Mouse (Mus musculus): ENCODE data around the gene Dhrs7c. TPM values are rescaled to one million over a fixed set of nuclear protein-coding genes. Genes with fewer than 3 reads are reported as not detected.

Dhrs7c gene
- polyA plus RNA-seq, 1 experiment = not detected

DNA sequence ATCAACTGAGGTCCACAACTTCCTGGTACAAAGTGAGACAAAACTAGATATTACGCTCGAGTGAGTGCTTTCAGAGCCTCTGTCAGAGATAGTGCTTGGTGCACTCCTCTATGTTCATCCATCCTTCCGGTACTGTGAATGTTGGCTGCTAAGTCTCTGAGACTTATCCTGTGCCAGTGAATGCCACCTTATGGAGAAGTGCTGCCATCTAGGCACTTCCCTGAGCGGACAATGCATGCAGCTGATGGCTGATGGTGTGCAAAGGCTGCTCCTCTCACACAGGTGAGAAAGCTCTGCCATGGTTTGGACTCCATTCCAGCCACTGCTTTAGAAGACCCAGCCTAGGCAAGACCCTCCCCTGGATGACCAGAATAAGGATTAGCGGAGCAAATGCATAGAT, 10.1 kb downstream of the Dhrs7c start:
- H3K27me3 ChIP-seq (ENCODE audit: control insufficient read depth, insufficient read depth, low read length, poor library complexity, severe bottlenecking) = no peaks in the 10 kb centered on the region
- no peak overlapping the region for H3K9ac ChIP-seq (ENCODE audit: low read depth, poor library complexity, severe bottlenecking)
- peaks cover 2% of the 10 kb centered on the region for H3K4me1 ChIP-seq (ENCODE audit: control insufficient read depth, insufficient read depth, low read length)
- no peaks in the 10 kb centered on the region; the same call in 1 of the 2 replicates for H3K36me3 ChIP-seq (ENCODE audit: control insufficient read depth, insufficient read depth, low read length, poor library complexity, severe bottlenecking)
- no peak overlapping the region for H3K27ac ChIP-seq (ENCODE audit: insufficient read depth, low read length)
- H3K9me3 ChIP-seq (replicated peaks; ENCODE audit: control insufficient read depth, insufficient read depth, low read length, poor library complexity, severe bottlenecking) = no peaks in the 10 kb centered on the region
- TF ChIP-seq CTCF (IDR thresholded peaks at IDR 0.05; ENCODE audit: low read depth, low read length) (no peak), POLR2A (IDR thresholded peaks at IDR 0.05; ENCODE audit: insufficient read depth, low read length) (no peak), EP300 (IDR thresholded peaks at IDR 0.05; ENCODE audit: insufficient read depth, low read depth, low read length) (no peak)
- H3K4me3 ChIP-seq (ENCODE audit: low read depth, low read length) = no peak overlapping the region

- TF ChIP-seq EP300 (IDR thresholded peaks at IDR 0.05; ENCODE audit: insufficient read depth, low read depth, low read length) (no peak), CTCF (IDR thresholded peaks at IDR 0.05; ENCODE audit: low read depth, low read length) (no peak), POLR2A (IDR thresholded peaks at IDR 0.05; ENCODE audit: insufficient read depth, low read length) (no peak)
- Histone ChIP-seq H3K27me3 (ENCODE audit: control insufficient read depth, insufficient read depth, low read length, poor library complexity, severe bottlenecking) (no peaks in the 10 kb centered on the region), H3K9me3 (replicated peaks; ENCODE audit: control insufficient read depth, insufficient read depth, low read length, poor library complexity, severe bottlenecking) (no peaks in the 10 kb centered on the region), H3K4me3 (ENCODE audit: low read depth, low read length) (no peak overlapping the region), H3K4me1 (ENCODE audit: control insufficient read depth, insufficient read depth, low read length) (peaks cover 2% of the 10 kb centered on the region), H3K36me3 (ENCODE audit: control insufficient read depth, insufficient read depth, low read length, poor library complexity, severe bottlenecking) (no peaks in the 10 kb centered on the region; the same call in 1 of the 2 replicates), H3K27ac (ENCODE audit: insufficient read depth, low read length) (no peak overlapping the region), H3K9ac (ENCODE audit: low read depth, poor library complexity, severe bottlenecking) (no peak overlapping the region)
Observed at GRCm38 (mm10) chr11:67811535-67811934, 13.5 kb downstream of the Dhrs7c start.

- TF ChIP-seq POLR2A (IDR thresholded peaks at IDR 0.05; ENCODE audit: insufficient read depth, low read length) (no peak), CTCF (IDR thresholded peaks at IDR 0.05; ENCODE audit: low read depth, low read length) (peak; percentile 17)
- no peak overlapping the region for H3K4me3 ChIP-seq (ENCODE audit: low read depth, low read length)
- H3K27ac ChIP-seq (ENCODE audit: insufficient read depth, low read length) = no peak overlapping the region
- no peaks in the 10 kb centered on the region for H3K27me3 ChIP-seq (ENCODE audit: control insufficient read depth, insufficient read depth, low read length, poor library complexity, severe bottlenecking)
- H3K9me3 ChIP-seq (replicated peaks; ENCODE audit: control insufficient read depth, insufficient read depth, low read length, poor library complexity, severe bottlenecking) = no peaks in the 10 kb centered on the region
- no peak overlapping the region for H3K9ac ChIP-seq (ENCODE audit: low read depth, poor library complexity, severe bottlenecking)
- H3K36me3 ChIP-seq (ENCODE audit: control insufficient read depth, insufficient read depth, low read length, poor library complexity, severe bottlenecking) = no peaks in the 10 kb centered on the region
- H3K4me1 ChIP-seq (ENCODE audit: control insufficient read depth, insufficient read depth, low read length) = no peaks in the 10 kb centered on the region
Observed at GRCm38 (mm10) chr11:67819604-67820003, 21.6 kb downstream of the Dhrs7c start.

- TF ChIP-seq POLR2A (IDR thresholded peaks at IDR 0.05; ENCODE audit: insufficient read depth, low read length) (no peak), CTCF (IDR thresholded peaks at IDR 0.05; ENCODE audit: low read depth, low read length) (peak; percentile 62), EP300 (IDR thresholded peaks at IDR 0.05; ENCODE audit: insufficient read depth, low read depth, low read length) (no peak)
- H3K27ac ChIP-seq (ENCODE audit: insufficient read depth, low read length) = no peak overlapping the region
- no peaks in the 10 kb centered on the region for H3K4me1 ChIP-seq (ENCODE audit: control insufficient read depth, insufficient read depth, low read length)
- H3K9me3 ChIP-seq (replicated peaks; ENCODE audit: control insufficient read depth, insufficient read depth, low read length, poor library complexity, severe bottlenecking) = no peaks in the 10 kb centered on the region
- H3K36me3 ChIP-seq (ENCODE audit: control insufficient read depth, insufficient read depth, low read length, poor library complexity, severe bottlenecking) = no peaks in the 10 kb centered on the region
- H3K9ac ChIP-seq (ENCODE audit: low read depth, poor library complexity, severe bottlenecking) = no peak overlapping the region
- no peaks in the 10 kb centered on the region for H3K27me3 ChIP-seq (ENCODE audit: control insufficient read depth, insufficient read depth, low read length, poor library complexity, severe bottlenecking)
- no peak overlapping the region for H3K4me3 ChIP-seq (ENCODE audit: low read depth, low read length)
Observed at GRCm38 (mm10) chr11:67820221-67820620, 22.2 kb downstream of the Dhrs7c start.

GRCm38 (mm10) chr11:67821560-67821959, 23.6 kb downstream of the Dhrs7c start:
- H3K4me3 ChIP-seq (ENCODE audit: low read depth, low read length) = no peak overlapping the region
- TF ChIP-seq POLR2A (IDR thresholded peaks at IDR 0.05; ENCODE audit: insufficient read depth, low read length) (no peak), EP300 (IDR thresholded peaks at IDR 0.05; ENCODE audit: insufficient read depth, low read depth, low read length) (no peak), CTCF (IDR thresholded peaks at IDR 0.05; ENCODE audit: low read depth, low read length) (no peak)
- no peaks in the 10 kb centered on the region for H3K27me3 ChIP-seq (ENCODE audit: control insufficient read depth, insufficient read depth, low read length, poor library complexity, severe bottlenecking)
- H3K9me3 ChIP-seq (replicated peaks; ENCODE audit: control insufficient read depth, insufficient read depth, low read length, poor library complexity, severe bottlenecking) = no peaks in the 10 kb centered on the region
- H3K27ac ChIP-seq (ENCODE audit: insufficient read depth, low read length) = no peak overlapping the region
- no peaks in the 10 kb centered on the region for H3K4me1 ChIP-seq (ENCODE audit: control insufficient read depth, insufficient read depth, low read length)
- H3K9ac ChIP-seq (ENCODE audit: low read depth, poor library complexity, severe bottlenecking) = no peak overlapping the region
- no peaks in the 10 kb centered on the region for H3K36me3 ChIP-seq (ENCODE audit: control insufficient read depth, insufficient read depth, low read length, poor library complexity, severe bottlenecking)

DNA sequence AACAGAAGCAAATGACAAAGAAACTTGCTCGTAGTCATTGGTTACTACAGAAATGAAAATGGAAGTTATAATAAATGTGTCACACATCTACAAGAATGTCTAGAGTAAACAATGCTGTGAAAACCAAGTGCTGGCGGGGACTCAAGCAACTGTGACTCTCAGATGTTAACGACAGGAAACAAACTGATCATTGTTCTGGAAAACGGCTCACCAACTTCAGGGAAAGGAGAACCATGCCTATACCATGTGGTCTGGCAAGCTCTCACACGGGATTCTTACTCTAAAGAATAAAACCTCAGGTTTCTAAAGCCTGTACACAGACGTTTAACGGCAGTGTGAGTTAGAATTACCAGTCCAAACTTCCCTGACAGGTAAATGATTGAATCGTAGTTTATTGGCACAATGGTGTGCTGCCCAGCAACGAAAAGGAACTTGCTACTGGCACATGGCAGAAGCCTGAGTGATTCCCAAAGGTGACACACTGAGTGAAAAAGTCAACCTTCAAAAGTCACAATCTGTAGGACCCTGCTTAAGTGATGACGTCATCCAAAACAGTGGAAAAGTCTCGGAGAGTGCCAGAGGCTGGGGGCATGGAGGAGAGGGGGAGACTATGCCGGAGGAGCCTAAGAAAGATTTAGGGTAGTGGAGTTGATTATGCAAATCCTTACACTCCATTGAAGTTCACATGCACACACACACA, 30.5 kb downstream of the Dhrs7c start:
- Histone ChIP-seq H3K4me1 (ENCODE audit: control insufficient read depth, insufficient read depth, low read length) (no peaks in the 10 kb centered on the region), H3K27me3 (ENCODE audit: control insufficient read depth, insufficient read depth, low read length, poor library complexity, severe bottlenecking) (no peaks in the 10 kb centered on the region; the same call in 1 of the 2 replicates), H3K9me3 (replicated peaks; ENCODE audit: control insufficient read depth, insufficient read depth, low read length, poor library complexity, severe bottlenecking) (no peaks in the 10 kb centered on the region), H3K27ac (ENCODE audit: insufficient read depth, low read length) (no peak overlapping the region), H3K36me3 (ENCODE audit: control insufficient read depth, insufficient read depth, low read length, poor library complexity, severe bottlenecking) (no peaks in the 10 kb centered on the region), H3K4me3 (ENCODE audit: low read depth, low read length) (no peak overlapping the region), H3K9ac (ENCODE audit: low read depth, poor library complexity, severe bottlenecking) (no peak overlapping the region)
- TF ChIP-seq CTCF (IDR thresholded peaks at IDR 0.05; ENCODE audit: low read depth, low read length) (no peak), POLR2A (IDR thresholded peaks at IDR 0.05; ENCODE audit: insufficient read depth, low read length) (no peak), EP300 (IDR thresholded peaks at IDR 0.05; ENCODE audit: insufficient read depth, low read depth, low read length) (no peak)

All from ES-Bruce4 (cell line).